Mouse (Mus musculus) adipocyte (in vitro differentiated cells): ENCODE data around the gene Macrod2.
A peak's percentile ranks its signal among the peaks of the same experiment; 100 is the strongest.

Experiments
- DNase-seq: peaks from one replicate; pipeline ENCODE4 v3.0.0-alpha.2; 2016; ENCODE audit warnings: low spot score

Gene Macrod2

DNA sequence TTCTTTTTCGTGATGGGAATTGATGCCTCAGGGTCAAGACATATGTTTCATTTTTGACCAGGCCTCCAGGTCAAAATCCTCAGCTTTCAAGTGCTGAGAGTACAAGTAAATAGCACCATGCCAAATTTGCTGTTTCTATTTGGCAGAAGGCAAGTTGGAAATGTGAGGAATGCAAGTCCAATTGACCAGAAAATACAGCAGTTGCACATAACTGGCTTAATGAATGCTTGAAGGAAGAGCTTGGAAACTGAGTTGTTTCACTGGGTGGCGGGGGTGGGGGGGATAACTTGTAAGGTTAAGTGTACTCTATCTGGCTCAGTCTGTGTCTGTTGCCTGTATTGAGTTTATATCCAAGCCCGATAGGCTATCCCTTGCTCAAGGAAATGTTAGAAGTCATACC is 913.3 kb downstream of the Macrod2 start:
- peak; percentile 37 for DNase-seq

- DNase-seq = no peak
These were observed 917.2 kb downstream of the Macrod2 start for GRCm38 (mm10) chr2:141312136-141312948.

DNA sequence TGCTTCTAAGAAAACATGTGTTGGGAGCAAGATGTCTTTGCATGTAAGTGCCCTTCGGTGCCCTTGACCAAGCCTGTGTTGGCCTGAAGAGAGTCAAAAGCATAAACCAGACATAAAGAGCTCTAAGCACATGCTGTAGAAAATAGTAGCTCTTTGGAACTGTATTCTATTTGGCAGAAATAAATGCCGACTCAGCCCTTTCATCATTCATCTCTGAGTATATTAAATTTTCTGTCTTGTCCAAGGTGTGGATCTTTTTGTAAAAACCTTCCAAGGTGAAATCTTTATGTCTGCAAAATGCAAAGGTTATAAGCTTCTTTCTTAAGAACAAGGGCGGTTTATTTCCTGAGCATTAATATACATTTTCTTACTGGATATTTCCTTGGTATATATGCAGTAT is 920.2 kb downstream of the Macrod2 start:
- DNase-seq = no peak

GRCm38 (mm10) chr2:141323956-141324460 is 928.9 kb downstream of the Macrod2 start:
- no peak for DNase-seq

DNA sequence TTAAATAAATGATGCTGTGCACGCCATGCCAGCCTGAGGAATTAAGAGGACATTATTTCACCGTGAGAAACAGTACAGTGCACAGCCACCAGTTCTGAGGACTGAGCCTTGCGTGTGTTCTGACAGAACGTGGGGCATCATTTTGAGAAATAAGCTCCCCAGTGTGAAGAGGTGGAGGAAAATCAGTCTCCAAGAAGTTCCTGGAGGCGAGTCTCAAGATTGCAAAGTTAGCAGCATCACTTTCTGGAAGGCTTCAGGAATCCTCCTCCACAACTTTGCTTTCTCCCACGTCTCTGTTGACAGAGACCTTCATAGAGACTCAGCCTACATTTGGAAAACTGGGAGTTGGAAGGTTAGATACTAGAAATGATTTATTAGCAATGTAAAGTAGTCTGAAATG is 932.2 kb downstream of the Macrod2 start:
- DNase-seq = no peak

- no peak for DNase-seq
These were observed 942.6 kb downstream of the Macrod2 start for GRCm38 (mm10) chr2:141337708-141338107.

DNA sequence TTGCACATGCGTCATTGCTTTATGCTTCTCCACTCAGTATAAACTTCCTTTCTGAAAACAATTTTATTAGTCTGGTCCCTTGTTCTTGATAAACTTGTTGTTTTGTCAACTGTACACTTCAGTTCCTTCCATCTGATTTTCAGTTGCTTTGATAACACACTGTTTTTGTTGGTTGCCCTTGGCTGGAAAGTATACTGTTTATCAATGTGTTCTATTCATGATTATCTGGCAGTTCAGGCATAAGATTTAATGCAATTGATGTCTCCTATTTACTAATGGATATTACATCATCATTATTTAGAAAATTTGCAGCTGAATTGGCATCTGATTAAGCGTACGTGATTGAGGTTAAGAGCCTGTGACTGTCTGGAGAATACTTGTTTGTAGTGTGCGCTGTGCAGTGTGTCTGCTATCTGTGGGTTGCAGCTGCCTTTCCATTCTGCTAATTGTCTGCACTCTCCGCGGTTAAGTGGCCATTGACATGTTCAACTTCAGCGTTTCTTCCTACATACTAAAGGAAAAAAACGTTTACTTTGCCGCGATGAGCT is 949.0 kb downstream of the Macrod2 start:
- DNase-seq = no peak

- no peak for DNase-seq
These were observed 957.5 kb downstream of the Macrod2 start for GRCm38 (mm10) chr2:141352623-141353022.

- peak; percentile 13 for DNase-seq
These were observed 993.5 kb downstream of the Macrod2 start for GRCm38 (mm10) chr2:141388632-141389031.

DNA sequence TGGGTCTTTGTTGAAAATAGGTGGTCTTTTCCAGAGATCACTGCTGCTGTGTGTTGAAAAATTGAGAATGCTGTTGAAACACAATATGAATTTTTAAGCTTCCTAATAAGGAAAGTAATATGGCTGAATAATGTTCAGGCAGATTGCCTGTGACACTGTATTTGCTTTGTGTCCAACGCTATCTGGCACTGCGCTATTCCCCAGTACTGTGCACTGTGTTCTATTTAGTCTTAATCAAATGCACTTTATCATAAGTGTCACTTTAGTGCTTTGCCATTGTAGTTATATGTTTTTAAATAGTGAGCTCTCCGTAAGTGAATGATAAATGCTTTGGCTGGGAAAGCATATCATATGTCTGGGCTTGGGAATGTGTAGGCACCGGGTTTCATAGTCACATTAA is 996.1 kb downstream of the Macrod2 start:
- DNase-seq = no peak

GRCm38 (mm10) chr2:141394806-141395205 is 999.7 kb downstream of the Macrod2 start:
- peak; percentile 61 for DNase-seq

DNA sequence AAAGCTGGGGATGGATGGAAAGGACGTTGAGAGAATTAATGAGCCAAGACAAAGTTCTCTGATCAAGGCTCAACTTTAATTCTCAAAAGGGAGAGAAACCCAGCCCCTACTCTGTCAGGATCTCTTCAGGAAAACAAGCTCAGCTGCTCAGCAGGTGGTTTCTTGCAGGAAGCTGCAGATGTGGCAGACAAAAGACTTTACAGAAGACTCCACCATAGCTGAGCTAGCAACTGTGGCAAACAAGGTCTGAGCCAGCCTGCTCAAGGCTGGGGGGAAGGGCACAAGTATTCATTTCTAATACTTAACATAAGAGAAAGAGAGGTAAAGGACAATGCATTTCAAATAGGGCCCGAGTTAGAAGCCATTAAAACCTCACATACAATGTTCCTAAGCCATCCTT is 1013.7 kb downstream of the Macrod2 start:
- no peak for DNase-seq

DNA sequence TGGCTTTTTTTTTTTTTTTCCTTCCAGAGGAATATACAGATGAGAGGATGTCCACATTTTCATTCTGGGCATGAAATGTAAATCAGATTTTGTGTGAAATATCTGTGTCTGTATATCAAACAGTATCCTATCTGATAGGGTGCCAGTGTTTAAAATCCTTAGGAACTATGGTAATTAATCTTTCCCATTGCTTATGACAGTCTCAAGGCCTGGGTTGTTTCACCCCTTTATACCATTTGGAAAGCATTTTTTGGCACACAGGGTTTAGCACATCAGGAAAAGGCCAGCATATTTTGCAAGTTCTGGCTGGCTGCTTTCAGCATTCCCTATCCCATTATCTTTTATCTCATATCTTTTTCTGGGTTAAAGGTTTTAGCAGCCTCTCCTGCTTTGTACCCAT is 1021.3 kb downstream of the Macrod2 start:
- DNase-seq = peak; percentile 75

DNA sequence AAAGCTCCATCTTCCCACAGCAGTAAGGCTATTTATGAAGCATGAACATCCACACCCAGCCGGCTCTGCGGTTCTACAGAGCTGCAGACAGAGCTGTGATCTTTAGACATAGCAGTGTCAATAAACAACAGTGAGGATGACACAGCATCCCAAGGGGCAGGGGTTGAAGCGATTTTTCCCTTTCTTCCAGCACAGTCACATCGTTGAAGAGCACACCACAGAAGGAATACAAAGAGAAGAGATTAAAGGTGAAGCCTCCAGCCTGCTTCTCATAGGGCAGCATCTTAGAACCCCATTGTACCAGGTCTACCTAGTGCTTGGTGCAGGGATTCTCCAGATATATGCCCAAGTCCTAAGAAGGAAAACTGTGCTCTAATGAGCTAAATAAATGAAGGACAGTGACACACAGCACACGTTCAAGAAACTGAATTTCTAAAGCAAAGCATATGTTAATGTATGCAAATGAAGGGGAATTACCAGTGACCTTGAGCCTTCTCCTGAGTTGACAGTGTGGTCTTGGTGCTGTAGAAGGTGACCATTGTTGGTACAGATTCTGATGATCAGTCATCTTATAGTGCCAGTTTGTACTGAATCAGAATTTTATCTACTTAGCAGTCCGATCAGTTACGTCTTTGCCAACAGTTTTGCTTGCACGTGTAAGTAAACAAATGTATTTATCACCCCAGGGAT is 1021.9 kb downstream of the Macrod2 start:
- no peak for DNase-seq

- DNase-seq = peak; percentile 24
These were observed 1024.7 kb downstream of the Macrod2 start for GRCm38 (mm10) chr2:141419806-141420205.

GRCm38 (mm10) chr2:141434084-141434483 is 1039.0 kb downstream of the Macrod2 start:
- no peak for DNase-seq

GRCm38 (mm10) chr2:141434731-141435570 is 1039.8 kb downstream of the Macrod2 start:
- DNase-seq = peak; percentile 16

- DNase-seq = no peak
These were observed 1046.8 kb downstream of the Macrod2 start for GRCm38 (mm10) chr2:141441896-141442295.

- no peak for DNase-seq
These were observed 1054.1 kb downstream of the Macrod2 start for GRCm38 (mm10) chr2:141449078-141449680.

GRCm38 (mm10) chr2:141463946-141464345 is 1068.8 kb downstream of the Macrod2 start:
- no peak for DNase-seq

GRCm38 (mm10) chr2:141472791-141473190 is 1077.7 kb downstream of the Macrod2 start:
- no peak for DNase-seq

DNA sequence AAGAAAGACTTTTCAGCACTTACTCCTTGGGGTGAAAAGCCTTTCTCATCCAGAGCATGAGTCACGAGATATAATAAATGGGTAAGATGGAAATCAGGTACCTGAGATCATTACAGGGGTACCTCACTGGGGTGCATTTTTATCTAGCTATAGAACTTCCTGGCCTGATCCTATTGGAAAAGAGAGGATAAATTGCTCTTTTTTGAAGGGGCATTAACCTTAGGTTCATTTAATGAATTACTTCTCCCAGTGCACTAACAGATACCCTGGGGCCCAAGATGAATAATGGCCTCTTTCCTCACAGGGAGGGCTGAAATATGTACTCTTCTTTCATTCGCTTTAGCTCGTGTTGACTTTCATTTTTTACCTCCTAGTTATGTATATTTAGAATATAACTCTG is 1082.5 kb downstream of the Macrod2 start:
- DNase-seq = no peak
